Mouse (Mus musculus): ENCODE data around the gene Ngf.

- TF ChIP-seq CTCF (IDR thresholded peaks at IDR 0.05; ENCODE audit: low read depth) = no peak
- no peak for TF ChIP-seq EP300 (IDR thresholded peaks at IDR 0.05; ENCODE audit: low read depth)
Observed at GRCm38 (mm10) chr3:102474275-102475155, 4.8 kb downstream of the Ngf start.
